Mouse (Mus musculus) E14TG2a.4 (cell line): ENCODE measurements around the gene Capn11.
A peak's percentile ranks its signal among the peaks of the same experiment; 100 is the strongest.

ENCODE experiments used
- H3K27me3 ChIP-seq: 2 replicates; pipeline ENCODE4 v1.6.1; 2014; ENCODE audit warnings: low read length, control low read depth; ENCODE audit not compliant: insufficient read depth
- H3K36me3 ChIP-seq: 2 replicates; pipeline ENCODE4 v1.6.1; 2014; ENCODE audit warnings: low read length, control low read depth; ENCODE audit not compliant: insufficient read depth
- H3K4me1 ChIP-seq: replicated peaks from 2 replicates; pipeline ENCODE4 v1.6.1; 2014; ENCODE audit warnings: low read depth, low read length, control low read depth
- H3K4me3 ChIP-seq: replicated peaks from 2 replicates; pipeline ENCODE4 v1.5.1; 2014; ENCODE audit warnings: mild to moderate bottlenecking, low read length
- H3K9me3 ChIP-seq: 2 replicates; pipeline ENCODE4 v1.6.1; 2014; ENCODE audit warnings: low read length, control low read depth
- CTCF ChIP-seq: conservative IDR thresholded peaks from 2 replicates; pipeline ENCODE4 v1.5.1; 2014; ENCODE audit warnings: low read length
- NANOG ChIP-seq: IDR thresholded peaks from 2 replicates; pipeline ENCODE4 v1.6.1; 2014; ENCODE audit warnings: borderline replicate concordance, low read length, mixed read lengths
- POU5F1 ChIP-seq: IDR thresholded peaks from 2 replicates; pipeline ENCODE4 v1.6.1; 2014; ENCODE audit warnings: low read length, borderline replicate concordance

Capn11 gene

DNA sequence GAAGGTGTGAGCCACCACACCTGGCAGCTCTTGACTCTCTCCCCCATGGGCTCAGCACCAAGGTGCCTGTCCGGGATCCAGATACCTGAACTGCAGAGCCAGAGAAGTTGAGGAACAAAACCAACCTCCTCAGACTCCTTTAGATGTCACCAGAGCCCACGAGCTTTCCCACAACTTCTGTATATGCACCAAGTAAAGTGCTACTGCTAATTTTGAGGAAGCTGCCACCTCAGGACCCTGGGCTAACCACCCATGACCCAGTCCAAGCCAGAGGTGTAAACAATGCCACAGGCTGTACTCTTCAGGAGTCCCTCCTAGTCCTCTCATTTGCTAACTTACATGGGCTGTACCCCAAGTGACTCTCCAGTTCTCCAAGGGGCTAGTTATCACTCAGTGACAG lies 13.5 kb upstream of the Capn11 start:
- TF ChIP-seq CTCF (no peak), NANOG (no peak), POU5F1 (no peak)
- H3K36me3 ChIP-seq = peaks cover 92% of the 10 kb centered on the region
- H3K9me3 ChIP-seq = no peaks in the 10 kb centered on the region
- H3K27me3 ChIP-seq = no peaks in the 10 kb centered on the region
- H3K4me1 ChIP-seq = peaks cover 44% of the 10 kb centered on the region
- no peak overlapping the region for H3K4me3 ChIP-seq

GRCm38 (mm10) chr17:45671821-45672220 lies 12.7 kb upstream of the Capn11 start:
- Histone ChIP-seq H3K4me3 (no peak overlapping the region), H3K4me1 (peaks cover 51% of the 10 kb centered on the region), H3K27me3 (no peaks in the 10 kb centered on the region), H3K9me3 (no peaks in the 10 kb centered on the region), H3K36me3 (peaks cover 89% of the 10 kb centered on the region)
- TF ChIP-seq NANOG (no peak), POU5F1 (no peak), CTCF (peak; percentile 59)

GRCm38 (mm10) chr17:45667986-45668385 lies 8.9 kb upstream of the Capn11 start:
- peaks cover 76% of the 10 kb centered on the region for H3K36me3 ChIP-seq
- no peak overlapping the region for H3K4me3 ChIP-seq
- H3K27me3 ChIP-seq = no peaks in the 10 kb centered on the region
- H3K9me3 ChIP-seq = no peaks in the 10 kb centered on the region
- TF ChIP-seq NANOG (no peak), POU5F1 (no peak)
- H3K4me1 ChIP-seq = peaks cover 73% of the 10 kb centered on the region

GRCm38 (mm10) chr17:45667481-45667880 lies 8.4 kb upstream of the Capn11 start:
- H3K27me3 ChIP-seq = no peaks in the 10 kb centered on the region
- H3K4me1 ChIP-seq = peaks cover 78% of the 10 kb centered on the region
- H3K4me3 ChIP-seq = peak overlapping the region; percentile 64; the same call in 1 of the 2 replicates
- peaks cover 75% of the 10 kb centered on the region for H3K36me3 ChIP-seq
- TF ChIP-seq NANOG (no peak), CTCF (no peak), POU5F1 (no peak)
- no peaks in the 10 kb centered on the region for H3K9me3 ChIP-seq

GRCm38 (mm10) chr17:45666091-45666490 lies 7.0 kb upstream of the Capn11 start:
- Histone ChIP-seq H3K36me3 (peaks cover 75% of the 10 kb centered on the region), H3K4me1 (peaks cover 86% of the 10 kb centered on the region), H3K27me3 (no peaks in the 10 kb centered on the region), H3K4me3 (peak overlapping the region; percentile 64), H3K9me3 (no peaks in the 10 kb centered on the region)
- no peak for TF ChIP-seq CTCF
- no peak for TF ChIP-seq POU5F1
- no peak for TF ChIP-seq NANOG

DNA sequence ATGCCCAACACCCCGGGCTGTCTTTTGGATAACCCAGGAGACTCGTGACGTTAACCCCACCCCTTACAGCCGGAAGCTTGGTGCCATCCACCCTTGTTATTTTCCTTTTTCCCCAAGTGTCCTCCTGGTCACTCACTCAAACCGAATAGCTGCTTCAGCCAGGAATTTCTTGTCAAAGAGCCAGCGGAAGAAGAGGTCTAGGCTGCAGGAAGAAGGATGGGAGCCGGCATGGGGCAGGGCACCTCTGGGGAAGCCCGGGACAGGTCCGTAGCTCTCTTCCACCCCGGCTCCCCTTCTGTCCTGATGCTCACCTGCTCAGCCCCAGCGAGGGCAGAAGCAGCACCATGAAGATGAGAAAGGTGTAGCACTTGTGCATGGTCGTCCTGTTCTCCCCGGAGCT lies 5.5 kb upstream of the Capn11 start:
- Histone ChIP-seq H3K4me1 (peaks cover 86% of the 10 kb centered on the region), H3K9me3 (no peaks in the 10 kb centered on the region), H3K36me3 (peaks cover 73% of the 10 kb centered on the region), H3K27me3 (no peaks in the 10 kb centered on the region), H3K4me3 (peak overlapping the region; percentile 73)
- TF ChIP-seq NANOG = no peak
- TF ChIP-seq CTCF = no peak
- TF ChIP-seq POU5F1 = no peak

- no peaks in the 10 kb centered on the region for H3K27me3 ChIP-seq
- peaks cover 61% of the 10 kb centered on the region for H3K36me3 ChIP-seq
- H3K9me3 ChIP-seq = no peaks in the 10 kb centered on the region
- no peak for TF ChIP-seq POU5F1
- peak; percentile 92 for TF ChIP-seq CTCF
- H3K4me3 ChIP-seq = peak overlapping the region; percentile 29; the same call in 1 of the 2 replicates
- peaks cover 88% of the 10 kb centered on the region for H3K4me1 ChIP-seq
Observed at GRCm38 (mm10) chr17:45663106-45663919, 4.2 kb upstream of the Capn11 start.

DNA sequence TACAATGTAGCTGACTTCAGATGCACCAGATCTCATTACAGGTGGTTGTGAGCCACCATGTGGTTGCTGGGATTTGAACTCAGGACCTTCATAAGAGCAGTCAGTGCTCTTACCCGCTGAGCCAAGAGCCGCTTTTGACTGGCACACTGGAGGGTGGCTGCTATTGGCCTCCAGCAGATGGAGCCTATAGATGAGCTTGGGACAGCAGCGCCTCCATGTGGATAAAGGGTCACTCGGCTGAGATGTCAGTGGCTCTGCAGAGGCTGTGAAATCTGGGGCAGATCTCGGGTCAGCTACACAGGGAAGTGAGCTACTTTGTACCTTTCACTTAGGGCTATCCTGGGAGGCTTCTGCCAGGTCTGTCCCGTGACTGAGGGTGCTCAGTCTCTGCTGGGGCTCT lies 3.3 kb downstream of the Capn11 start:
- H3K9me3 ChIP-seq = no peaks in the 10 kb centered on the region
- H3K36me3 ChIP-seq = peaks cover 10% of the 10 kb centered on the region
- H3K27me3 ChIP-seq = no peaks in the 10 kb centered on the region
- no peak overlapping the region for H3K4me3 ChIP-seq
- TF ChIP-seq NANOG (no peak), CTCF (peak; percentile 56), POU5F1 (no peak)
- H3K4me1 ChIP-seq = peaks cover 32% of the 10 kb centered on the region

DNA sequence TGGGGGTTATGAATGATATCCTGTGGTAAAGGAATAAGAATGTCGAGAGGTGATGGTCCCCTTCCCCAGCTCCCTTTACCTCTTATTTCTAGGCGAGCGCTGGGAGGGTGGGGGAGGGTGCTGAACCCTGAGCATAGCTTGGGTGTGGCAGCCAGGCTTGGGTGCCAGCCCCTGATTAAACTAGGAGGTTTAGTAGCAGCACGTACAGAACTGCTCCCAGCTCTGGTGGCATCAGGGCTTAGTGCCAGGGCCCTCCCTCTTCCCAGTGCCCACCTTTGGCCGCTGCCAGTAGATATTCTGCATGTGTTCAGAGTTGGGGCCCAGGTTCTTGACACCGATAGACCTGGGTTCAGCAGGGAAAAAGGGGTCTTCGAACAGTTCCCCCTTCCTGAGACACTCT lies 5.9 kb downstream of the Capn11 start:
- Histone ChIP-seq H3K27me3 (no peaks in the 10 kb centered on the region), H3K36me3 (no peaks in the 10 kb centered on the region), H3K4me1 (peaks cover 15% of the 10 kb centered on the region), H3K4me3 (no peak overlapping the region), H3K9me3 (no peaks in the 10 kb centered on the region)
- TF ChIP-seq CTCF = no peak
- TF ChIP-seq POU5F1 = no peak
- TF ChIP-seq NANOG = no peak
